Mouse (Mus musculus) limb, embryonic 12.5 days (tissue): ENCODE measurements around the gene F5. TPM values are rescaled to one million over a fixed set of nuclear protein-coding genes. Genes with fewer than 3 reads are reported as not detected.
"Not testable (repeated sequence)": the region's sequence is repeated elsewhere in the genome, so short reads cannot be mapped to it uniquely, and the experiment has no call there.

ENCODE experiments used
- ATAC-seq: fragments of 200-750 bp; cut with Nextera tagmentation; 2 replicates; pipeline ENCODE4 v1.8.0; 2017; ENCODE audit warnings: low read depth, moderate TSS enrichment; ENCODE audit not compliant: insufficient number of reproducible peaks, insufficient read depth, low FRiP score, low TSS enrichment
- H3K27ac ChIP-seq: fragments of 300-500 bp; sonication (generic); 2 replicates; pipeline ENCODE4 v1.5.1; 2016; ENCODE audit warnings: mild to moderate bottlenecking, moderate library complexity
- H3K27me3 ChIP-seq: fragments of 300-500 bp; sonication (generic); 2 replicates; pipeline ENCODE4 v1.6.1; 2016; ENCODE audit warnings: mild to moderate bottlenecking, moderate library complexity
- H3K36me3 ChIP-seq: fragments of 300-500 bp; sonication (generic); 2 replicates; pipeline ENCODE4 v1.6.1; 2016; ENCODE audit warnings: mild to moderate bottlenecking, moderate library complexity
- H3K4me1 ChIP-seq: fragments of 300-500 bp; sonication (generic); replicated peaks from 2 replicates; pipeline ENCODE4 v1.6.1; 2016
- H3K4me2 ChIP-seq: fragments of 300-500 bp; sonication (generic); 2 replicates; pipeline ENCODE4 v1.6.1; 2016; ENCODE audit warnings: mild to moderate bottlenecking, moderate library complexity
- H3K4me3 ChIP-seq: fragments of 300-500 bp; sonication (generic); replicated peaks from 2 replicates; pipeline ENCODE4 v1.5.1; 2016; ENCODE audit warnings: mild to moderate bottlenecking
- H3K9ac ChIP-seq: fragments of 300-500 bp; sonication (generic); replicated peaks from 2 replicates; pipeline ENCODE4 v1.6.1; 2016; ENCODE audit warnings: mild to moderate bottlenecking, moderate library complexity
- H3K9me3 ChIP-seq: fragments of 300-500 bp; sonication (generic); 2 replicates; pipeline ENCODE4 v1.6.1; 2016; ENCODE audit warnings: mild to moderate bottlenecking, moderate library complexity
- WGBS: fragments of 180-500 bp; shearing (Covaris S2); methylation state at CpG from one replicate; pipeline ENCODE4 v1.1.7; 2016; 5-methylcytosine and 5-hydroxymethylcytosine counted together
- polyA plus RNA-seq: library from polyadenylated mRNA; unstranded; fragments of >200 nt; fragmentation: Nextera tagmentation; extraction: Ambion mirVana; gene quantifications from 2 replicates; pipeline ENCODE4 v1.2.1, GENCODE M21; 2016

F5 gene
- polyA plus RNA-seq, 1 experiment from 2014 or later, result 0.23 TPM

DNA sequence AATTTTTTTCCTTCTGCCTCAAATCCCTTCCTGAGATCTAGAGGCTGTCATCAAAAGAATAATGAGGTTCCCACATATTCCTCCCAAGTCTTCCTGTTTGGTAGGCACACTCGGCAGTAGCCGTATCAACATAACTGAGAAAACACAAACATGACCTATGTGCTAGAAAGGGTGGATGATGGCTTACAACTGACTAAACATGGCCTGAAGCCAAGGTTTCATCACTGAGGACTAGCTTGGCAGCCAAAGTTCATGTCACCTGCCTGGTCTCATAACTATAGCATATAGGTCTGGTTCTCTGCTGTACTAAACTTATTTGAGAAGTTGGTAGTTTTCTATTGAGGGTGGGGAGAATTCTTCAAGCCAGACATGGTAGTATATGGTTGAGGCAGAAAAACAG is 56.8 kb downstream of the F5 start:
- 95% methylated on average over 2 of the region's 2 CpGs for WGBS
- H3K36me3 ChIP-seq, result no peaks in the 10 kb centered on the region
- H3K4me3 ChIP-seq, result no peak overlapping the region
- no peaks in the 10 kb centered on the region for H3K9me3 ChIP-seq
- no peak overlapping the region for H3K27ac ChIP-seq
- no peak for ATAC-seq
- no peak overlapping the region for H3K9ac ChIP-seq
- H3K27me3 ChIP-seq, result no peaks in the 10 kb centered on the region
- no peak overlapping the region for H3K4me2 ChIP-seq
- no peaks in the 10 kb centered on the region for H3K4me1 ChIP-seq

DNA sequence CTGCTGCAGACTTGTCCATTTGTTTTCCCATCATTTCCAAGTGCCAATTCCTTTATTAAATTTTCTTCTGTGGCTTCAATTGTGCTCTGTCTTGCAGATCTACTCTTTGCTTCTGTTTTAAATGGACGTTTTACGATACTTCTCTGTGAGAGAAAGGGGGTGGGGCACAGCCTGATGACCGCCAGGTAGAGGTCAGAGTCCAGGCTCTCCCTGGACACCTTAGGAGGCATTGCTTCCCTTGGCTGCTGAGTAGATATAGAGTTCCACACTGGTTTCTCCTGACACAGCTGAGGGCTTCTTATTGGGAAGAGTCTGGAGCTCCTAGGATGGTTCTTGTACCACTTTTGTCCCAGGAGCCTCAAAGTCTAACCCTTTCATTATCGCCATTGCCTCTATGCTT is 59.3 kb downstream of the F5 start:
- Histone ChIP-seq H3K9ac (no peak overlapping the region), H3K9me3 (no peaks in the 10 kb centered on the region), H3K27me3 (no peaks in the 10 kb centered on the region), H3K27ac (no peak overlapping the region), H3K4me3 (no peak overlapping the region), H3K4me1 (no peaks in the 10 kb centered on the region), H3K4me2 (no peak overlapping the region), H3K36me3 (no peaks in the 10 kb centered on the region)
- ATAC-seq, result no peak
- WGBS, result 74% methylated on average over 4 of the region's 4 CpGs

DNA sequence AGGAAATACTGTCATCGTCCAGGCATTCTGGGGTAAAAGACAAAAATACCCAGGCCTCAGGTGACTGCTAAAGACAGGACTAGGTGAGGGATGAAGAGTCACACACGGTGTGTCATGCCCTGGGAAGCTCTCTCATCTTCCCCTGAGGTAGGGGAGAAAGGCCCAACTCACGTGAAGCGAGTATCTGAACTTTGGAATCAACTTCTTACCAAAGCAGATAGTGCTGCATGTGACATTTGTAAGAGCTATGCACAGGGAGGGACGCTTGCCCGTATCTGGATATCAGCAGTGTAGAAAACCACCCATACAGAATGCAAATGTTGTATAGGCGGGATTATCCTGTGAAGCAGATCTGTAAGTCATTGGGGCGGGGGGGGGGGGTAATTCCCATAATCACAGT is 61.0 kb downstream of the F5 start:
- Histone ChIP-seq H3K36me3 (no peaks in the 10 kb centered on the region), H3K9me3 (no peaks in the 10 kb centered on the region), H3K27ac (no peak overlapping the region), H3K4me2 (no peak overlapping the region), H3K27me3 (no peaks in the 10 kb centered on the region), H3K9ac (no peak overlapping the region), H3K4me3 (no peak overlapping the region), H3K4me1 (no peaks in the 10 kb centered on the region)
- no peak for ATAC-seq
- 86% methylated on average over 8 of the region's 8 CpGs for WGBS

DNA sequence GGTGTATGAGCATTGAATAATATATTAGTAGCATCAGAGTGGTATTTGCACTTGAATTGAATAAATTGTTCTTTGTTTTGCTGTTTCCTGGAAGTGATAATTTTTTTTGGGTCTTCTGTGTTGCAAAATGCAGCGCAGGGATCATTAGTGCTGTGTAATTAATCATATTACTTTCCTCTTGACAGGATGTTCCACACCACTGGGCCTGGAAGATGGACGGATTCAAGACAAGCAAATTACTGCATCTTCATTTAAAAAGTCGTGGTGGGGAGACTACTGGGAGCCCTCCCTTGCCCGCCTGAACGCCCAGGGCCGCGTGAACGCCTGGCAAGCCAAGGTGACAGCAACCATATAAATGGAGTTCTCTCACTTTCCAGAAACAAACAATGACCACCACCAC is 62.6 kb downstream of the F5 start:
- H3K27me3 ChIP-seq, result no peaks in the 10 kb centered on the region
- H3K4me3 ChIP-seq, result no peak overlapping the region
- no peaks in the 10 kb centered on the region for H3K36me3 ChIP-seq
- H3K4me1 ChIP-seq, result no peaks in the 10 kb centered on the region
- no peak overlapping the region for H3K4me2 ChIP-seq
- ATAC-seq, result no peak
- H3K9me3 ChIP-seq, result no peaks in the 10 kb centered on the region
- 60% methylated on average over 8 of the region's 8 CpGs for WGBS
- H3K9ac ChIP-seq, result no peak overlapping the region
- no peak overlapping the region for H3K27ac ChIP-seq

GRCm38 (mm10) chr1:164215097-164215496 is 63.5 kb downstream of the F5 start:
- Histone ChIP-seq H3K27me3 (no peaks in the 10 kb centered on the region), H3K4me2 (no peak overlapping the region), H3K9me3 (no peaks in the 10 kb centered on the region), H3K27ac (no peak overlapping the region), H3K4me3 (no peak overlapping the region), H3K4me1 (no peaks in the 10 kb centered on the region), H3K36me3 (no peaks in the 10 kb centered on the region), H3K9ac (no peak overlapping the region)
- no peak for ATAC-seq
- 66% methylated on average over 3 of the region's 3 CpGs for WGBS

GRCm38 (mm10) chr1:164215540-164215939 is 63.9 kb downstream of the F5 start:
- Histone ChIP-seq H3K4me3 (no peak overlapping the region), H3K9me3 (no peaks in the 10 kb centered on the region), H3K4me2 (no peak overlapping the region), H3K36me3 (no peaks in the 10 kb centered on the region), H3K9ac (no peak overlapping the region), H3K27ac (no peak overlapping the region), H3K27me3 (no peaks in the 10 kb centered on the region), H3K4me1 (no peaks in the 10 kb centered on the region)
- ATAC-seq, result no peak
- 81% methylated on average over 6 of the region's 6 CpGs for WGBS

DNA sequence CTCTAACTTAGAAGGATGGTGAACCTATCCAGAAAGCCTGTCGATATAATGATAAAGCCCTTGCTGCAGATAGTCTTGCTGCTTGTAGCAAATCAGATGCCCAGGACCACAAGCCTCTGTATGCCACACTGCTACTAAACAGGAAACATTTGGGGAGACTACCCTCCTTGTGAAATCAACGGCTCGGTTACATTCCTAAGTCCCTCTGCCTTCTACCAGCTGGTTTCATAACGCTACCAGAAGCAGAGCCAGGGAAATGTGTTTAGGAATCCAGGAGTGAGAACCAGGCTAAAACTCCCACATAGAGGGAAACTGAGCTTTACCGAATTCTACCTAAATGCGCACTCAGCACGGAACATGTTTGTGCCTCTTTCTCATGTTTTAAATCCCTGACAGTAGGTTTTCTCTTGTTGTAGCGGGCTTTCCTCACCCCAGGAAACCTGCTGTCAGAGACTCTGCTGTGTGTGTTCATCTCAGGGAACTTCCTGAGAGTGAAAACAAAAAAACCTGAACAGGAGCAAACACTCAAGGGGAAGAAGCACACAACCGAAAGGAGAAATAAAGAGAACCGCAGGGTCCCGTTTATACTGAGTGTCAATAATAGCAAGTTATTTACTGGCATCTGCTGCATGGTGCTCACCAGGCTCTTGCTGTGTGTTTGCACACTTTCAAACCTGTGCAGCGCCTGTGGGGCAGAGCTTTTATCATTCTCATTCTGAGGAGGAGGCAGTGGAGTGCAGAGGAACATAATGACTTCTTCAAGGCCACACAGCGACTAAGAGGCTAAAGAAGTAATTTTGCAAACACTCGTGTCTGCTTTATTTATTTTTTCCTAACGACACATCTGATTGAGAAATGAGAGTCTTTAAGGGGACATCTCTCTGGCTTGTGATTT is 66.4 kb downstream of the F5 start:
- H3K4me2 ChIP-seq, result peak overlapping the region; percentile 11; the same call in 1 of the 2 replicates
- 44% methylated on average over 15 of the region's 15 CpGs for WGBS
- no peak overlapping the region for H3K9ac ChIP-seq

GRCm38 (mm10) chr1:164220261-164220660 is 68.6 kb downstream of the F5 start:
- H3K9me3 ChIP-seq, result no peaks in the 10 kb centered on the region
- no peak overlapping the region for H3K9ac ChIP-seq
- H3K36me3 ChIP-seq, result no peaks in the 10 kb centered on the region
- 87% methylated on average over 4 of the region's 4 CpGs for WGBS
- H3K4me2 ChIP-seq, result no peak overlapping the region
- no peaks in the 10 kb centered on the region for H3K4me1 ChIP-seq
- peaks cover 7% of the 10 kb centered on the region; the same call in 1 of the 2 replicates for H3K27me3 ChIP-seq
- no peak overlapping the region for H3K27ac ChIP-seq
- no peak overlapping the region for H3K4me3 ChIP-seq
- no peak for ATAC-seq

More for the DNA sequence above, 66.4 kb downstream of the F5 start:
- no peak overlapping the region for H3K4me3 ChIP-seq
- H3K36me3 ChIP-seq, result no peaks in the 10 kb centered on the region
- no peak overlapping the region for H3K27ac ChIP-seq
- H3K9me3 ChIP-seq, result no peaks in the 10 kb centered on the region
- peaks cover 5% of the 10 kb centered on the region; the same call in 1 of the 2 replicates for H3K27me3 ChIP-seq
- ATAC-seq, result no peak
- H3K4me1 ChIP-seq, result no peaks in the 10 kb centered on the region

DNA sequence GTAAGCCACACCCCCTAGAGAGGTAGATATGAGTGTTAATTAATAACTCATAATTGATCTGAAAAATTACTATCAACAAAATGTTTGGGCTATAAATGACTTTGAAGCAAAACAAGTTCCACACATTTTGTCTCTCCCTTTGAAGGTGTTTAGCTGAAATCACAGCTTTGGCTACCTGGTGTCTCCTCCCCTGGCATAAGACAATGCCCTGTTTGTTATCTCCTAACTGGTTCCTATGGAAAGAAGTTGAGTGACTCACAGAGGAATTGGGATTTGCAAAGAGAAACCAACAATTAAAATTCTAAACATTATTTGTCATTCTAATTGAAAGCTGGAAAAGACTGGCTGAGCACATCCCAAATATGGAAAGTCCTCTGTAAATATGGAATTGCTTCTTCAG is 71.5 kb downstream of the F5 start:
- Histone ChIP-seq H3K27me3 (peaks cover 7% of the 10 kb centered on the region; the same call in 1 of the 2 replicates), H3K4me2 (no peak overlapping the region), H3K4me3 (no peak overlapping the region), H3K9me3 (no peaks in the 10 kb centered on the region), H3K36me3 (no peaks in the 10 kb centered on the region), H3K9ac (no peak overlapping the region), H3K27ac (no peak overlapping the region), H3K4me1 (no peaks in the 10 kb centered on the region)
- no peak for ATAC-seq

DNA sequence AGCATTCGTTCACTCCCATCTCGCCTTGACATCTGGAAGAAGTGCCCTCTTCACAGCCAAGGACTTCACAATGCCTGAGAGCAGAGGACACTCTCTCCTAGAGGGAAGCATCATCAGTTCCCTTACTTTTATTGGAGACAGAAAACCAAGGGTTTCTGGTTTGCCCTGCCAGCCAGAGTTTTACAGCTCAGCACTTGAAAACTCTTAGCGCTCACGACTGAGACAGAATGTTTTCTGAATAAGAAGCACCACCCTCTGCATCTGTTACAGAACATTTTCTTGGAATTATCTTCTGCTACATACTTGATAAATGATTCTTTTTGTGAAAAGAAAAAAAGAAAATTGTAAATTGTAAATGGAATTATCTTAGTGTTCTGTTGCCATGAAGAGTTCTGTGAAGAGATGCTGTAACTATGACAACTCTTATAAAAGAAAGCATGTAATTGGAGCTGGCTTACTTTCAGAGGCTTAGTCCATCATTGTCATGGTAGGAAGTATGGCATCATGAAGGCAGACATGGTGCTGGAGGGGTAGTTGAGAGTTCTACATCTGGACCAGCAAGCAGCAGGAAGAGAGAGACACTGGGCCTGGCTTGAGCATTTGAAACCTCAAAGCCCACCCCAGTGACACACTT is 80.4 kb downstream of the F5 start:
- 81% methylated on average over 3 of the region's 4 CpGs for WGBS
- H3K4me1 ChIP-seq, H3K27me3 ChIP-seq, H3K27ac ChIP-seq, ATAC-seq, H3K9me3 ChIP-seq, H3K9ac ChIP-seq, H3K36me3 ChIP-seq, H3K4me3 ChIP-seq, H3K4me2 ChIP-seq: not testable (repeated sequence)

DNA sequence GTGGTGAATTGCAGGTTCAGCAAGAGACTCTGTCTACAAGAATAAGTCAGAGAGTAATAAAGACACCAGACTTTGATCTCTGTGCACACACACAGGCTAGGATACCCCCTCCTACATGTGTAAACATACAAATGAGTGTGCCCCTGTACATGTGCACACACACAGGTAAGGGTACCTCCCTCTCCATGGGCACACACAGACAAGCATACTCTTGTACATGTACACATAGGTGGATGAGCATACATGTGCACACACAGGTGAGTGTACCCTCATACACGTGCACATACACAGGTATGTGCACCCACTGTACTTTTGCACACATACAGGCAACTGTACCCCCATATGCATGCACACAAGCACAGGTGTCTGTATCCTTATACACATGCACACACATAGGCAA is 81.8 kb downstream of the F5 start:
- Histone ChIP-seq H3K36me3 (no peaks in the 10 kb centered on the region), H3K4me3 (no peak overlapping the region), H3K27me3 (no peaks in the 10 kb centered on the region), H3K4me1 (no peaks in the 10 kb centered on the region), H3K27ac (no peak overlapping the region), H3K9me3 (no peaks in the 10 kb centered on the region), H3K9ac (no peak overlapping the region), H3K4me2 (no peak overlapping the region)
- no peak for ATAC-seq
- 80% methylated on average over 1 of the region's 1 CpGs for WGBS
